Mouse (Mus musculus): ENCODE results near the gene Zfp777. TPM values are rescaled to one million over a fixed set of nuclear protein-coding genes. Genes with fewer than 3 reads are reported as not detected.

Gene Zfp777
- polyA plus RNA-seq, 1 experiment from 2014 or later = 8.4 TPM

GRCm38 (mm10) chr6:48064451-48064850 lies 15.7 kb upstream of the Zfp777 start:
- H3K9ac ChIP-seq = no peak overlapping the region
- ATAC-seq (ENCODE audit: insufficient number of reproducible peaks, insufficient read depth, low FRiP score, low TSS enrichment, low read depth) = no peak
- no peaks in the 10 kb centered on the region for H3K9me3 ChIP-seq
- no peaks in the 10 kb centered on the region for H3K27me3 ChIP-seq
- peaks cover 84% of the 10 kb centered on the region for H3K36me3 ChIP-seq
- H3K4me3 ChIP-seq = no peak overlapping the region
- no peak overlapping the region for H3K4me2 ChIP-seq
- 94% methylated on average over 14 of the region's 14 CpGs for WGBS
- no peaks in the 10 kb centered on the region for H3K4me1 ChIP-seq
- H3K27ac ChIP-seq = no peak overlapping the region

DNA sequence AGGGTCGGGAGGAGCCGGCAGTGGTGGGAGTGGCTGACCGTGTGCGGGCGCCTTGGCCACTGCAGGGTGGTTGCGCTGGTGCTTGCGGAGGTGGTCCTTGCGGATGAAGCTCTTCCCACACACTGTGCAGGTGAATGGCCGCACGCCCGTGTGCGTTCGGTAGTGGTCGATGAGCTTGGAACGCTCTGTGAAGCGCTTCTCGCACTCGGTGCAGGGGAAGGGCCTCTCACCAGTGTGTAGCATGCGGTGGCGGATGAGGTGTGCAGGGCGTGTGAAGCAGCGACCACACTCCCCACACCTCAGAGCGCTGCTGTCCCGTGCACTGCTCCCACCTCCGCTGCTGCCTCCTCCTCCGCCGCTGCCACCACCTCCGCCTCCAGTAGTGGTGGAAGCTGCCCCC lies 15.2 kb upstream of the Zfp777 start:
- no peak overlapping the region for H3K9ac ChIP-seq
- peaks cover 83% of the 10 kb centered on the region for H3K36me3 ChIP-seq
- H3K4me3 ChIP-seq = no peak overlapping the region
- no peaks in the 10 kb centered on the region for H3K27me3 ChIP-seq
- no peaks in the 10 kb centered on the region for H3K4me1 ChIP-seq
- WGBS = 94% methylated on average over 28 of the region's 28 CpGs
- no peak; the same call in 1 of the 2 replicates for ATAC-seq (ENCODE audit: insufficient number of reproducible peaks, insufficient read depth, low FRiP score, low TSS enrichment, low read depth)
- H3K9me3 ChIP-seq = no peaks in the 10 kb centered on the region
- H3K4me2 ChIP-seq = no peak overlapping the region
- H3K27ac ChIP-seq = no peak overlapping the region

GRCm38 (mm10) chr6:48060895-48061294 lies 12.2 kb upstream of the Zfp777 start:
- H3K4me1 ChIP-seq = no peaks in the 10 kb centered on the region
- H3K36me3 ChIP-seq = peaks cover 52% of the 10 kb centered on the region
- no peak overlapping the region for H3K4me3 ChIP-seq
- no peak for ATAC-seq (ENCODE audit: insufficient number of reproducible peaks, insufficient read depth, low FRiP score, low TSS enrichment, low read depth)
- H3K27ac ChIP-seq = no peak overlapping the region
- no peak overlapping the region for H3K4me2 ChIP-seq
- H3K9me3 ChIP-seq = no peaks in the 10 kb centered on the region
- no peaks in the 10 kb centered on the region for H3K27me3 ChIP-seq
- WGBS = 85% methylated on average over 1 of the region's 1 CpGs
- no peak overlapping the region for H3K9ac ChIP-seq

GRCm38 (mm10) chr6:48060421-48060820 lies 11.7 kb upstream of the Zfp777 start:
- Histone ChIP-seq H3K4me1 (no peaks in the 10 kb centered on the region), H3K9ac (no peak overlapping the region), H3K4me3 (no peak overlapping the region), H3K4me2 (no peak overlapping the region), H3K36me3 (peaks cover 47% of the 10 kb centered on the region), H3K27me3 (no peaks in the 10 kb centered on the region), H3K27ac (no peak overlapping the region), H3K9me3 (no peaks in the 10 kb centered on the region)
- ATAC-seq (ENCODE audit: insufficient number of reproducible peaks, insufficient read depth, low FRiP score, low TSS enrichment, low read depth) = no peak
- 75% methylated on average over 2 of the region's 2 CpGs for WGBS

DNA sequence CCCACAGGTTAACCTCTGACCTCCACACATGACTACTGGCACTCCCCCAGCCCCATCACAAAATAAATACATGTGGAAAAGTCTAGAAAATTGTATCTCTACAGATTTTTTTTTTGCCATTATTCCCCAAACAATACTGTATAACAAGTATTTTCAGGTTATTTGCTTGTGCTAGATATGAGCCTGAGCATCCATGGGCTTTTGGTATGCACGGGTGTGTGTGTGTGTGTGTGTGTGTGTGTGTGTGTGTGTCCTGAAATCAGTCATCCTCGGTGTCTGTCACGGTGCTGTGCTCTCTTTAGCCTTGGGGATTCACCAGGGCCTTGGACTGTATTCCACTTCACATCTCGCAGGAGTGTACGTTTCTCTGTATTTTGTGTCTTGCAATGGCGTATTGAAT lies 3.4 kb upstream of the Zfp777 start:
- no peak for ATAC-seq (ENCODE audit: insufficient number of reproducible peaks, insufficient read depth, low FRiP score, low TSS enrichment, low read depth)
- WGBS = 69% methylated on average over 6 of the region's 6 CpGs
- Histone ChIP-seq H3K27ac (no peak overlapping the region), H3K4me3 (no peak overlapping the region), H3K4me2 (no peak overlapping the region), H3K4me1 (peaks cover 12% of the 10 kb centered on the region; the same call in 1 of the 2 replicates), H3K36me3 (no peaks in the 10 kb centered on the region), H3K9me3 (no peaks in the 10 kb centered on the region), H3K9ac (no peak overlapping the region), H3K27me3 (no peaks in the 10 kb centered on the region)

DNA sequence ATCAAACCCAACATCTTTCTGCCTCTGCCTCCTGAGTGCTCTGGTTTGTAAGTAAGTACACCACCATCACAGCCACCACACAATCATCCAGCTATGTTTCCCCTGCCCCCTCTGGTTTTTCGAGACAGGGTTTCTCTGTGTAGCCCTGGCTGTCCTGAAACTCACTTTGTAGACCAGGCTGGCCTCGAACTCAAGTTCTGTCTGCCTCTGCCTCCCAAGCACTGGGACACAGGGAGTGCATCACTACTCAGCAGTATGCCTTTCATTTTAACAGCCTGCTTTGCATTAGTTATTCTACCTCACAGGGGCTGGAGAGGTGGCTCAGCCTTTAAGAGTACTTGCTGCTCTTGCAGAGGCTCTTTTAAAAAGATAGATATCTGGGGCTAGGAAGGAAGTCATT lies 3.0 kb upstream of the Zfp777 start:
- H3K27ac ChIP-seq = no peak overlapping the region
- no peaks in the 10 kb centered on the region for H3K36me3 ChIP-seq
- peaks cover 17% of the 10 kb centered on the region; the same call in 1 of the 2 replicates for H3K4me1 ChIP-seq
- ATAC-seq (ENCODE audit: insufficient number of reproducible peaks, insufficient read depth, low FRiP score, low TSS enrichment, low read depth) = no peak
- H3K27me3 ChIP-seq = no peaks in the 10 kb centered on the region
- H3K4me2 ChIP-seq = no peak overlapping the region
- no peak overlapping the region for H3K9ac ChIP-seq
- no peak overlapping the region for H3K4me3 ChIP-seq
- no peaks in the 10 kb centered on the region for H3K9me3 ChIP-seq
- 87% methylated on average over 2 of the region's 2 CpGs for WGBS

GRCm38 (mm10) chr6:48049273-48050065 lies 758 bp upstream of the Zfp777 start:
- peaks cover 5% of the 10 kb centered on the region for H3K36me3 ChIP-seq
- no peak for ATAC-seq (ENCODE audit: insufficient number of reproducible peaks, insufficient read depth, low FRiP score, low TSS enrichment, low read depth)
- H3K9me3 ChIP-seq = no peaks in the 10 kb centered on the region
- no peak overlapping the region for H3K27ac ChIP-seq
- peak overlapping the region; percentile 87 for H3K9ac ChIP-seq
- peak overlapping the region; percentile 92 for H3K4me3 ChIP-seq
- WGBS = 54% methylated on average over 9 of the region's 9 CpGs
- no peaks in the 10 kb centered on the region for H3K27me3 ChIP-seq
- H3K4me2 ChIP-seq = peak overlapping the region; percentile 92
- H3K4me1 ChIP-seq = peaks cover 22% of the 10 kb centered on the region; the same call in 1 of the 2 replicates

DNA sequence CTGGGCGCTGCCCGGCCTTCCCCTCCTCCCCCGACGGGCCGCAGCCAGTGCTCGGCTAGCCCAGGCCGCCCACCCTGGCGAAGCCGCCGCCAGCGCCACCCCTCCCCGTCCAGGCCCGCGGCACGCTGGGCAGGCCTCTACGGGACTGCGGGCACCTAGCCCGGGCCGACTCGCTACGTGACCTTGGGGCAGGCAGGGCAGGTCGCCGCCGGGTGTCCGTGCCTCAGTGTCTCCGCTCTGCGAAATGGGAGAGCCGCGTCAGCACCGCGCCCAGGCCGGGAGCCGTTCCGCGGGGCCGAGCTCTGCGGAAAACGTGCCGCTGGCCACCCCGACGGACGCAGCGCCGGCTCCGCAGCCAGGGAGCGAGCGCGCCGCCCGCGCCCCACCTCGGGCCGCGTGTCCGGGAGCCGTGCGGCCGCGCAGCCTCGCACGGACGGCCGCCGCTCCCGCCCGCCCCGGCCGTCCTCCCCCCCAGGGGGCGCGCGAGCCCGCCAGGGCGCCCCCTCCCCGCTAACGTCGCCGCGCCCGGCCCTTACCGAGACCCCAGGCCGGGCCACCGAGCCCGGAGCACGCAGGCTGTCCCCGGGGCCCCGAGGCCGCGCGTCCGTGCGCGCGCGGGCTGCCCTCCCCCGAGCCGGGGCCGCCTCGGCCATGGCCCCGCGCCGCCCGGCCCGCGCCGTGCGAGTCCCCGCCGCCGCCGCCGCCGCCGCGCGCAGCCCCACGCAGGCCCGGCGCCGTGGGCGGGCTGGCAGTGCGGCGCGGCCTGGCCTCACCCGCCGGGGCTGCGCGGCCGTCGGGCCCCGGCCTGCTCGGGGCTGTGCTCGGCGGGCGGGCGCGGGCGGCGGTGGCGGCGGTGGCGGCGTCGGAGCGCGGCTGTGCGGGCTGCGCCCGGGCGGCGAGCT lies 1.0 kb downstream of the Zfp777 start:
- Histone ChIP-seq H3K27me3 (no peaks in the 10 kb centered on the region), H3K27ac (peak overlapping the region; percentile 93), H3K9ac (peak overlapping the region; percentile 87), H3K4me1 (peaks cover 22% of the 10 kb centered on the region; the same call in 1 of the 2 replicates), H3K36me3 (peaks cover 23% of the 10 kb centered on the region), H3K4me2 (peak overlapping the region; percentile 92), H3K4me3 (peak overlapping the region; percentile 92), H3K9me3 (no peaks in the 10 kb centered on the region)
- under 1% methylated on average over 86 of the region's 150 CpGs for WGBS
- ATAC-seq (ENCODE audit: insufficient number of reproducible peaks, insufficient read depth, low FRiP score, low TSS enrichment, low read depth) = peak; percentile 52

DNA sequence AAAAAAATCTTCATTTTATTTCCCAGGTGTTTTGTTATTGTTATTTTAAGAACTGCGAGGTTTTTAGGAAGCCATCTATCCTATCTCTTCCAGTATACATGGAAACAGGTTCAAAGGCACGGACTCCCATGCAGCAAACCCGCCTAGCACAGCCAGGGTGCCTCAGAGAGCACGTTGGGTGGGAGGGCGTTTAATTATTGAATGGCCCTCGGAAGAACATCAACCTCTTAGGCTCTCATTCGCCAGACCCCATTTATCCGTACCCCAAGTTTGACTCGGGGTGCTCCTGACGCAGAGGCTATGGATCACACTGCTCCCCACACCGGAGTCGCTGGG lies 1.6 kb downstream of the Zfp777 start:
- H3K9ac ChIP-seq = peak overlapping the region; percentile 87
- no peak for ATAC-seq (ENCODE audit: insufficient number of reproducible peaks, insufficient read depth, low FRiP score, low TSS enrichment, low read depth)
- H3K27ac ChIP-seq = no peak overlapping the region; the same call in 1 of the 2 replicates
- H3K4me3 ChIP-seq = peak overlapping the region; percentile 92
- peaks cover 27% of the 10 kb centered on the region for H3K36me3 ChIP-seq
- peaks cover 22% of the 10 kb centered on the region; the same call in 1 of the 2 replicates for H3K4me1 ChIP-seq
- no peaks in the 10 kb centered on the region for H3K27me3 ChIP-seq
- H3K9me3 ChIP-seq = no peaks in the 10 kb centered on the region
- peak overlapping the region; percentile 92 for H3K4me2 ChIP-seq
- WGBS = 6% methylated on average over 12 of the region's 12 CpGs

DNA sequence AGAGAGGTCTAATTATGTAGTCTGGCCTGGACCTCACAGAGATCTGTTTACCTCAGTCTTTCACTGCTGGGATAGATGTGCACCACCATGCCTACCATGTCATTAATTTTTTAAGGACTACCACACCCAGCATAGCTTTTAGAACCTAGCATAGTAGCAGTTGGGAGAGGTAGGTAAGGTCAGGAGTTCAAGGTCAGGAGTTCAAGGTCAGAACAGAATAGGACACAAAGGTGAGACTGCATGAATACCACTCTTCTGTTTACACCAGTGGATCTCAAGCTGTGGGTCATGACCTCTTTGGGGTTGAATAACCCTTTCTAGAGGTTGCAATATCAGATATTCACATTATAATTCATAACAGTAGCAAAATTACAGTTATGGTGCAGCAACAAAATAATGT lies 16.1 kb downstream of the Zfp777 start:
- Histone ChIP-seq H3K36me3 (peaks cover 90% of the 10 kb centered on the region), H3K9ac (no peak overlapping the region), H3K4me2 (no peak overlapping the region), H3K4me1 (no peaks in the 10 kb centered on the region), H3K27me3 (no peaks in the 10 kb centered on the region), H3K27ac (no peak overlapping the region), H3K9me3 (0 out of 2 replicates have a peak, but pooled peaks cover 3% of the 10 kb centered on the region), H3K4me3 (no peak overlapping the region)
- ATAC-seq (ENCODE audit: insufficient number of reproducible peaks, insufficient read depth, low FRiP score, low TSS enrichment, low read depth) = no peak

- H3K27me3 ChIP-seq = no peaks in the 10 kb centered on the region
- peaks cover 96% of the 10 kb centered on the region for H3K36me3 ChIP-seq
- peaks cover 41% of the 10 kb centered on the region for H3K9me3 ChIP-seq
- no peaks in the 10 kb centered on the region for H3K4me1 ChIP-seq
- H3K9ac ChIP-seq = no peak overlapping the region
- no peak for ATAC-seq (ENCODE audit: insufficient number of reproducible peaks, insufficient read depth, low FRiP score, low TSS enrichment, low read depth)
- no peak overlapping the region for H3K4me3 ChIP-seq
- 84% methylated on average over 10 of the region's 10 CpGs for WGBS
- H3K27ac ChIP-seq = no peak overlapping the region
- no peak overlapping the region for H3K4me2 ChIP-seq
These were observed 22.6 kb downstream of the Zfp777 start for GRCm38 (mm10) chr6:48025905-48026660.
